Mouse (Mus musculus): ENCODE results near the gene Atp4a. TPM values are rescaled to one million over a fixed set of nuclear protein-coding genes. Genes with fewer than 3 reads are reported as not detected.

Atp4a gene
- polyA plus RNA-seq, 1 experiment from 2014 or later: 5.0 TPM

DNA sequence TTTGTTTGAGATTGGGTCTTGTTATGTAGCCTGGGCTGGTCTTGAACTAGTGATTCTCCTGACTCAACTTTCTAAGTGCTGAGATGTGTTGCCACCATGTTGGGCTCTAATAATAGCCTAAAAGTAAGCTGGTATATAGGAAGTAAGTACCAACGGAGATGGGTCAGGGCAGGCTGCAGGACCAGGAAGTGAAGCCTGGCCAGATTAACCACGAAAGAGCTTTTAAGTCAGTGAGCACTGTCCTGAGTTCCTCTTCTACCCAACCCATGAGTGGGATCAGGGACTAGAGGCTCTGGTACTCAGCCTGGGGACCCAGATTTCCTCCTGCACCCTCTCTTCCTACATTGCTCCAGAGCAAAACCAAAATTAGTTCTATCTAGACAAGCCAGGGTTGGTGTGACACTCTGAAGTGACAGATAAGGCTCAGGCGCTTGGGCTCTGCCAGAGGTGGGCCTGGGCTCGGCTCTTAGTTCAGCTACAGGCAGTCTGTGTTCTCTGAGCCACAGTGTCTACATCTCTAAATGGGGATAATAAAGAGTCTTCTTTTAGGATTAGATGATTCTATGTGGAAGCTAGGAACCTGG, 49.9 kb downstream of the Atp4a start:
- Histone ChIP-seq H3K4me3 (replicated peaks; ENCODE audit: low read depth, low read length) (no peak overlapping the region), H3K9me3 (replicated peaks; ENCODE audit: low read length) (no peaks in the 10 kb centered on the region), H3K4me2 (ENCODE audit: low read length) (no peak overlapping the region), H3K4me1 (replicated peaks; ENCODE audit: insufficient read depth, low read length) (no peaks in the 10 kb centered on the region), H3K27ac (no peak overlapping the region), H3K27me3 (ENCODE audit: insufficient read depth, low read length) (no peaks in the 10 kb centered on the region), H3K36me3 (ENCODE audit: insufficient read depth, low read length) (no peaks in the 10 kb centered on the region), H3K9ac (ENCODE audit: low read depth, low read length) (no peak overlapping the region)
- no peak for DNase-seq (ENCODE audit: low spot score)
- WGBS: 80% methylated on average over 4 of the region's 4 CpGs
- no peak for TF ChIP-seq CTCF (IDR thresholded peaks at IDR 0.05; ENCODE audit: low read depth)
- no peak for ATAC-seq (replicated peaks; ENCODE audit: low FRiP score, low read depth)

GRCm38 (mm10) chr7:30763456-30763855, 51.4 kb downstream of the Atp4a start, which contains the start of gene Dmkn:
Gene Dmkn, plus strand, starts transcription at chr7:30763756.
- DNase-seq (ENCODE audit: low spot score) (no peak), ATAC-seq (replicated peaks; ENCODE audit: low FRiP score, low read depth) (no peak)
- Histone ChIP-seq H3K9ac (ENCODE audit: low read depth, low read length) (no peak within 1 kb of the TSS), H3K27me3 (ENCODE audit: insufficient read depth, low read length) (no peaks in the 10 kb centered on the region), H3K4me2 (ENCODE audit: low read length) (no peak within 1 kb of the TSS), H3K9me3 (replicated peaks; ENCODE audit: low read length) (no peaks in the 10 kb centered on the region), H3K4me1 (replicated peaks; ENCODE audit: insufficient read depth, low read length) (no peaks in the 10 kb centered on the region), H3K36me3 (ENCODE audit: insufficient read depth, low read length) (no peaks in the 10 kb centered on the region), H3K27ac (no peak within 1 kb of the TSS), H3K4me3 (replicated peaks; ENCODE audit: low read depth, low read length) (no peak within 1 kb of the TSS)
- 33% methylated on average over 5 of the region's 5 CpGs for WGBS
- no peak for TF ChIP-seq CTCF (IDR thresholded peaks at IDR 0.05; ENCODE audit: low read depth)

DNA sequence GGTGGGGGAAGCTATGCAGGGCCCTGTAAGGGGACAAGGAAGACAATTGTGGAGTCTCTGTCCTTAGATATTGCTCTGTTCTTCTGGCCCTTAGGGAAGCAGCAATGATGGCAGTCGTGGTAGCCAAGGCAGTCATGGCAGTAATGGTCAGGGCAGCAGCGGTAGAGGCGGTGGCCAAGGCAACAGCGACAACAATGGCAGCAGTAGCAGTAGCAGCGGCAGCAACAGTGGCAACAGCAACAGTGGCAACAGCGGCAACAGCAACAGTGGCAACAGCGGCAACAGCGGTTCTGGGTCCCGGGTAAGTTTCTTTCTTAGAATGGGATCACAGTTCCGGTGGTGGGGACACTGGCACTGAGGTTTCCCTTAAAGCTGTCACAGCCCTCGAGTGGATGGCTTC, 53.2 kb downstream of the Atp4a start:
- H3K4me3 ChIP-seq (replicated peaks; ENCODE audit: low read depth, low read length): no peak overlapping the region
- no peak overlapping the region for H3K27ac ChIP-seq
- H3K4me1 ChIP-seq (replicated peaks; ENCODE audit: insufficient read depth, low read length): no peaks in the 10 kb centered on the region
- no peaks in the 10 kb centered on the region for H3K9me3 ChIP-seq (replicated peaks; ENCODE audit: low read length)
- no peak for ATAC-seq (replicated peaks; ENCODE audit: low FRiP score, low read depth)
- no peak overlapping the region for H3K4me2 ChIP-seq (ENCODE audit: low read length)
- H3K9ac ChIP-seq (ENCODE audit: low read depth, low read length): no peak overlapping the region
- no peaks in the 10 kb centered on the region for H3K36me3 ChIP-seq (ENCODE audit: insufficient read depth, low read length)
- 29% methylated on average over 11 of the region's 11 CpGs for WGBS
- no peak for DNase-seq (ENCODE audit: low spot score)
- no peak for TF ChIP-seq CTCF (IDR thresholded peaks at IDR 0.05; ENCODE audit: low read depth)
- H3K27me3 ChIP-seq (ENCODE audit: insufficient read depth, low read length): no peaks in the 10 kb centered on the region

GRCm38 (mm10) chr7:30766408-30766807, 54.4 kb downstream of the Atp4a start:
- H3K27ac ChIP-seq: no peak overlapping the region
- no peak overlapping the region for H3K4me3 ChIP-seq (replicated peaks; ENCODE audit: low read depth, low read length)
- H3K4me1 ChIP-seq (replicated peaks; ENCODE audit: insufficient read depth, low read length): no peaks in the 10 kb centered on the region
- no peaks in the 10 kb centered on the region for H3K36me3 ChIP-seq (ENCODE audit: insufficient read depth, low read length)
- 91% methylated on average over 4 of the region's 4 CpGs for WGBS
- no peak; the same call in 1 of the 2 replicates for TF ChIP-seq CTCF (IDR thresholded peaks at IDR 0.05; ENCODE audit: low read depth)
- no peak for ATAC-seq (replicated peaks; ENCODE audit: low FRiP score, low read depth)
- no peak for DNase-seq (ENCODE audit: low spot score)
- no peaks in the 10 kb centered on the region for H3K27me3 ChIP-seq (ENCODE audit: insufficient read depth, low read length)
- H3K4me2 ChIP-seq (ENCODE audit: low read length): no peak overlapping the region
- H3K9me3 ChIP-seq (replicated peaks; ENCODE audit: low read length): no peaks in the 10 kb centered on the region
- no peak overlapping the region for H3K9ac ChIP-seq (ENCODE audit: low read depth, low read length)

DNA sequence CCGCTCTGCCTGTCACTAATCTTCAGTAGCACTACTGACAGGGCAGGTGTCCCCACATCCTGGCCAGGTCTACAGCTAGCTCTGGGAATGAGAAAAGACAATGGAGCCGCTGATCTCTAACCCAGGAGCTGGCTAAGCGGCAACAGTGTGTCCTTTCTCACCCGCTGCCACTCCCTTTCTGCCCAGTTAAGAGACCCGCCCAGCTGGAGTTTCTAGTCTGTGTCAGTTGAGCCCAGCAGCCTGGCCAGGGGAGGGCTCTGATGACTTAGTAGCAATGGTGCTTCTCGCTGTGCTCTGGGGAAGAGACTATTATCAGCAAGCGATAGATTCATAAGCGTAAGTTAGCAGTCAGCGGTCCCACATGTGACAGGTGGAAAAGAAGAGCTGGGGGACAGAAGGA, 57.2 kb downstream of the Atp4a start:
- H3K9me3 ChIP-seq (replicated peaks; ENCODE audit: low read length): no peaks in the 10 kb centered on the region
- no peak for TF ChIP-seq CTCF (IDR thresholded peaks at IDR 0.05; ENCODE audit: low read depth)
- H3K4me2 ChIP-seq (ENCODE audit: low read length): no peak overlapping the region
- H3K4me1 ChIP-seq (replicated peaks; ENCODE audit: insufficient read depth, low read length): no peaks in the 10 kb centered on the region
- no peak overlapping the region for H3K4me3 ChIP-seq (replicated peaks; ENCODE audit: low read depth, low read length)
- no peak overlapping the region for H3K9ac ChIP-seq (ENCODE audit: low read depth, low read length)
- ATAC-seq (replicated peaks; ENCODE audit: low FRiP score, low read depth) (no peak), DNase-seq (ENCODE audit: low spot score) (no peak)
- H3K27me3 ChIP-seq (ENCODE audit: insufficient read depth, low read length): no peaks in the 10 kb centered on the region
- no peak overlapping the region for H3K27ac ChIP-seq
- WGBS: 30% methylated on average over 9 of the region's 9 CpGs
- H3K36me3 ChIP-seq (ENCODE audit: insufficient read depth, low read length): no peaks in the 10 kb centered on the region

Other genes with a start within 250 kb of the Atp4a start
- 22.9 and 34.1 TPM in 2 replicates for gene Prodh2, start 218.6 kb upstream of the Atp4a start, polyA plus RNA-seq (2015; fragmentation: Nextera tagmentation; extraction: Ambion mirVana)
- gene Arhgap33, start 177.1 kb upstream of the Atp4a start, polyA plus RNA-seq (2015; fragmentation: Nextera tagmentation; extraction: Ambion mirVana): 4.2 TPM in 2 replicates
- 15.8 and 17.7 TPM in 2 replicates for gene Hspb6, start 160.0 kb upstream of the Atp4a start, polyA plus RNA-seq (2015; fragmentation: Nextera tagmentation; extraction: Ambion mirVana)
- gene Proser3, start 159.9 kb upstream of the Atp4a start, polyA plus RNA-seq (2015; fragmentation: Nextera tagmentation; extraction: Ambion mirVana): 5.2 and 5.6 TPM in 2 replicates
- gene Lin37, start 152.4 kb upstream of the Atp4a start, polyA plus RNA-seq (2015; fragmentation: Nextera tagmentation; extraction: Ambion mirVana): 37.6 and 40.8 TPM in 2 replicates
- gene U2af1l4, start 148.9 kb upstream of the Atp4a start, polyA plus RNA-seq (2015; fragmentation: Nextera tagmentation; extraction: Ambion mirVana): 100 and 102 TPM in 2 replicates
- 5.0 and 7.7 TPM in 2 replicates for gene Gm49396, start 148.9 kb upstream of the Atp4a start, polyA plus RNA-seq (2015; fragmentation: Nextera tagmentation; extraction: Ambion mirVana)
- 190 TPM in 2 replicates for gene Psenen, start 148.6 kb upstream of the Atp4a start, polyA plus RNA-seq (2015; fragmentation: Nextera tagmentation; extraction: Ambion mirVana)
- gene Igflr1, start 146.8 kb upstream of the Atp4a start, polyA plus RNA-seq (2015; fragmentation: Nextera tagmentation; extraction: Ambion mirVana): 2.4 and 2.5 TPM in 2 replicates
- gene Kmt2b, start 123.5 kb upstream of the Atp4a start, polyA plus RNA-seq (2015; fragmentation: Nextera tagmentation; extraction: Ambion mirVana): 4.9 and 5.9 TPM in 2 replicates
- gene Zbtb32, start 113.3 kb upstream of the Atp4a start, polyA plus RNA-seq (2015; fragmentation: Nextera tagmentation; extraction: Ambion mirVana): 0.92 and 1.6 TPM in 2 replicates
- 35.5 and 48.6 TPM in 2 replicates for gene Upk1a, start 99.4 kb upstream of the Atp4a start, polyA plus RNA-seq (2015; fragmentation: Nextera tagmentation; extraction: Ambion mirVana)
- gene Cox6b1, start 86.1 kb upstream of the Atp4a start, polyA plus RNA-seq (2015; fragmentation: Nextera tagmentation; extraction: Ambion mirVana): 1,603 and 1,723 TPM in 2 replicates
- not detected in 2 replicates for gene Etv2, start 76.4 kb upstream of the Atp4a start, polyA plus RNA-seq (2015; fragmentation: Nextera tagmentation; extraction: Ambion mirVana)
- gene Rbm42, start 61.9 kb upstream of the Atp4a start, polyA plus RNA-seq (2015; fragmentation: Nextera tagmentation; extraction: Ambion mirVana): 110 and 112 TPM in 2 replicates
- gene Haus5, start 47.2 kb upstream of the Atp4a start, polyA plus RNA-seq (2015; fragmentation: Nextera tagmentation; extraction: Ambion mirVana): 25.2 and 28.8 TPM in 2 replicates
- gene Pmis2, start 40.6 kb upstream of the Atp4a start, polyA plus RNA-seq (2015; fragmentation: Nextera tagmentation; extraction: Ambion mirVana): not detected in 2 replicates
- gene 2200002J24Rik, start 13.3 kb upstream of the Atp4a start, polyA plus RNA-seq (2015; fragmentation: Nextera tagmentation; extraction: Ambion mirVana): 2.0 and 2.5 TPM in 2 replicates
- gene Tmem147, start 17.3 kb downstream of the Atp4a start, polyA plus RNA-seq (2015; fragmentation: Nextera tagmentation; extraction: Ambion mirVana): 320 and 325 TPM in 2 replicates
- 0.15 and 0.32 TPM in 2 replicates for gene Gapdhs, start 31.5 kb downstream of the Atp4a start, polyA plus RNA-seq (2015; fragmentation: Nextera tagmentation; extraction: Ambion mirVana)
- gene Sbsn, start 39.3 kb downstream of the Atp4a start, polyA plus RNA-seq (2015; fragmentation: Nextera tagmentation; extraction: Ambion mirVana): 2.4 and 2.5 TPM in 2 replicates
- gene Dmkn, start 51.5 kb downstream of the Atp4a start, polyA plus RNA-seq (2015; fragmentation: Nextera tagmentation; extraction: Ambion mirVana): 1.7 and 2.7 TPM in 2 replicates
- gene Krtdap, start 75.7 kb downstream of the Atp4a start, polyA plus RNA-seq (2015; fragmentation: Nextera tagmentation; extraction: Ambion mirVana): 1.4 and 3.4 TPM in 2 replicates
- 0.06 and 0.16 TPM in 2 replicates for gene Ffar2, start 111.6 kb downstream of the Atp4a start, polyA plus RNA-seq (2015; fragmentation: Nextera tagmentation; extraction: Ambion mirVana)
- 0.20 TPM in 1 of 2 replicates, not detected in the other for gene Ffar3, start 144.0 kb downstream of the Atp4a start, polyA plus RNA-seq (2015; fragmentation: Nextera tagmentation; extraction: Ambion mirVana)
- gene Ffar1, start 149.4 kb downstream of the Atp4a start, polyA plus RNA-seq (2015; fragmentation: Nextera tagmentation; extraction: Ambion mirVana): 0.03 TPM in 1 of 2 replicates, not detected in the other
- 0.20 and 0.45 TPM in 2 replicates for gene Cd22, start 168.1 kb downstream of the Atp4a start, polyA plus RNA-seq (2015; fragmentation: Nextera tagmentation; extraction: Ambion mirVana)
- gene Mag, start 202.7 kb downstream of the Atp4a start, polyA plus RNA-seq (2015; fragmentation: Nextera tagmentation; extraction: Ambion mirVana): 0.79 and 0.91 TPM in 2 replicates
- gene Hamp2, start 212.5 kb downstream of the Atp4a start, polyA plus RNA-seq (2015; fragmentation: Nextera tagmentation; extraction: Ambion mirVana): not detected in 2 replicates
- not detected in 2 replicates for gene Hamp, start 231.8 kb downstream of the Atp4a start, polyA plus RNA-seq (2015; fragmentation: Nextera tagmentation; extraction: Ambion mirVana)
- 21.9 and 22.3 TPM in 2 replicates for gene Usf2, start 244.6 kb downstream of the Atp4a start, polyA plus RNA-seq (2015; fragmentation: Nextera tagmentation; extraction: Ambion mirVana)